Mouse (Mus musculus) midbrain, embryonic 15.5 days (tissue): Measurements from ENCODE around the gene Uvrag. TPM values are rescaled to one million over a fixed set of nuclear protein-coding genes. Genes with fewer than 3 reads are reported as not detected.

ENCODE experiments used
- ATAC-seq: fragments of 200-750 bp; cut with Nextera tagmentation; replicated peaks from 2 replicates; pipeline ENCODE4 v1.8.0; 2017; ENCODE audit warnings: moderate TSS enrichment
- H3K27ac ChIP-seq: fragments of 300-500 bp; sonication (generic); 2 replicates; pipeline ENCODE4 v1.5.1; 2015; ENCODE audit warnings: mild to moderate bottlenecking, inconsistent platforms
- H3K27me3 ChIP-seq: fragments of 300-500 bp; sonication (generic); replicated peaks from 2 replicates; pipeline ENCODE4 v1.6.1; 2015; ENCODE audit warnings: inconsistent platforms
- H3K36me3 ChIP-seq: fragments of 300-500 bp; sonication (generic); replicated peaks from 2 replicates; pipeline ENCODE4 v1.6.1; 2015; ENCODE audit warnings: inconsistent platforms
- H3K4me1 ChIP-seq: fragments of 300-500 bp; sonication (generic); 2 replicates; pipeline ENCODE4 v1.6.1; 2015; ENCODE audit warnings: inconsistent platforms
- H3K4me2 ChIP-seq: fragments of 300-500 bp; sonication (generic); 2 replicates; pipeline ENCODE4 v1.6.1; 2015; ENCODE audit warnings: inconsistent platforms, mild to moderate bottlenecking, moderate library complexity
- H3K4me3 ChIP-seq: fragments of 300-500 bp; sonication (generic); 2 replicates; pipeline ENCODE4 v1.5.1; 2015; ENCODE audit warnings: mild to moderate bottlenecking, inconsistent platforms
- H3K9ac ChIP-seq: fragments of 300-500 bp; sonication (generic); 2 replicates; pipeline ENCODE4 v1.6.1; 2015; ENCODE audit warnings: mild to moderate bottlenecking, inconsistent platforms
- H3K9me3 ChIP-seq: fragments of 300-500 bp; sonication (generic); 2 replicates; pipeline ENCODE4 v1.6.1; 2016; ENCODE audit warnings: inconsistent platforms
- WGBS: fragments of 180-500 bp; shearing (Covaris S2); methylation state at CpG from one replicate; pipeline ENCODE4 v1.1.7; 2015; ENCODE audit warnings: mixed read lengths; 5-methylcytosine and 5-hydroxymethylcytosine counted together
- polyA plus RNA-seq: library from polyadenylated mRNA; unstranded; fragments of >200 nt; fragmentation: Nextera tagmentation; extraction: Ambion mirVana; gene quantifications from 2 replicates; pipeline ENCODE4 v1.2.1, GENCODE M21; 2015

Gene Uvrag
- polyA plus RNA-seq, 1 experiment from 2014 or later, result 16.8 TPM

DNA sequence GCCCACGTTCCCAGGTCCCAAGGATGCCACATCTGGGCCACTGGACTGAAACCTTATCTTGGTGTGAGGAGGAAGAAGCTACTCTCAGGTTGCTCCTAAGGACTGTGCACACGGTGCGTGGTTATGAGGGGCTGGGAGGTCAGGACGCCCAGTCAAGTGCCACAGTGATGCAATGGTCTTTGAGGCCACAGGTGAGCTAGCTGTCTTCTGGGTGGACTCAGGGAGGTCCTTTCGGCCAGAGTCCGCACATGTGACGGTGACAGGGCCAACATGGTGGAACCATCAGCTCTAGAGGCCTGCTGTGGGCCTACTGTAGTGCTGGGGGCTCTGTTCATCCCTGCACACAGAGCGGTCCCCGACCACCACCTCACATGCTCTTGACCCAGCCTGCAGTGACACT lies 34.7 kb upstream of the Uvrag start:
- Histone ChIP-seq H3K4me1 (no peaks in the 10 kb centered on the region), H3K27ac (no peak overlapping the region), H3K27me3 (no peaks in the 10 kb centered on the region), H3K9ac (no peak overlapping the region), H3K4me3 (no peak overlapping the region), H3K9me3 (no peaks in the 10 kb centered on the region), H3K36me3 (no peaks in the 10 kb centered on the region), H3K4me2 (no peak overlapping the region)
- WGBS, result 91% methylated on average over 9 of the region's 9 CpGs
- ATAC-seq, result no peak

- H3K4me3 ChIP-seq, result no peak overlapping the region
- no peaks in the 10 kb centered on the region for H3K27me3 ChIP-seq
- 92% methylated on average over 11 of the region's 11 CpGs for WGBS
- no peak overlapping the region for H3K9ac ChIP-seq
- ATAC-seq, result no peak
- no peaks in the 10 kb centered on the region for H3K4me1 ChIP-seq
- no peak overlapping the region for H3K4me2 ChIP-seq
- no peaks in the 10 kb centered on the region for H3K9me3 ChIP-seq
- no peaks in the 10 kb centered on the region for H3K36me3 ChIP-seq
- H3K27ac ChIP-seq, result no peak overlapping the region
These were observed 34.2 kb upstream of the Uvrag start for GRCm38 (mm10) chr7:99175118-99175517.

- ATAC-seq, result no peak
- Histone ChIP-seq H3K27ac (no peak overlapping the region), H3K9ac (no peak overlapping the region), H3K27me3 (no peaks in the 10 kb centered on the region), H3K4me2 (no peak overlapping the region), H3K4me1 (no peaks in the 10 kb centered on the region), H3K9me3 (no peaks in the 10 kb centered on the region), H3K36me3 (no peaks in the 10 kb centered on the region), H3K4me3 (no peak overlapping the region)
- 84% methylated on average over 4 of the region's 4 CpGs for WGBS
These were observed 33.1 kb upstream of the Uvrag start for GRCm38 (mm10) chr7:99174006-99174405.

GRCm38 (mm10) chr7:99172898-99173297 lies 32.0 kb upstream of the Uvrag start:
- Histone ChIP-seq H3K4me2 (no peak overlapping the region), H3K27me3 (no peaks in the 10 kb centered on the region), H3K9me3 (no peaks in the 10 kb centered on the region), H3K36me3 (no peaks in the 10 kb centered on the region), H3K27ac (no peak overlapping the region), H3K4me3 (no peak overlapping the region), H3K4me1 (no peaks in the 10 kb centered on the region), H3K9ac (no peak overlapping the region)
- WGBS, result 82% methylated on average over 6 of the region's 6 CpGs
- ATAC-seq, result no peak

DNA sequence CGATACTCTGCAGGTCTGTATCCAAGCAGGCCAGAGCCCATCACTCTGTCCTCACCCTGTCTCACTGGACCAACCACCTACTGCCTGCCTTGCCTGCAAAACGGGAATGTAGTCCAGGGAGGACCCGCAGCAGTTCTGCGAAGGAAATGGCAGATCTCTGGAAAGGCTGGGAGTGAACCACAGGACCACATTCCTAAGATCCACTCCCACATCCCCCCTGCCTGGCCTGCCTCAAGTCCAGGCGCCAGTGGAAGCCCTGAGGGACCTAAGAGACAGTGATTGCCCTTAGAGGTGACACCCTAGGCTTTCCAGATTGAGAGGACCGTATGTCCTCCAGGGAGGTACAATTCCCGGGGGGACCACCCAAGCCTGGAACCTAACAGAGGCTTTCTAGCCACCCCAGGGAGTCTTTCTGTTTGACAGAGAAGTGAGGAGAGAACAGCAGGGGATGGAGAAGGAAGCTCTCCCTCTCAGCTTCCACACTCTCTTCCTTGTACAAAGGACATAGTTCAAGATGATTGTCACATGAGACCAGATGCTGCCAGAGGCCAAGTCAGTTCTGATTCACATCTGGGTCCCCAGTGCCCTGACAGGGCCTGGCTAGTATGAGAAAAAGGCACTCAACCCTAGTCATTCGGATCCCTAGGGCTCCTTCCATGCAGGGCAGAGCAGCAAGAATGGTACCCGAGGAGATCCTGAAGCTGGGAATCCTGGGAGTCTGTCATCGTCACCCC lies 31.0 kb upstream of the Uvrag start:
- Histone ChIP-seq H3K4me2 (no peak overlapping the region), H3K27ac (no peak overlapping the region), H3K4me3 (no peak overlapping the region), H3K27me3 (no peaks in the 10 kb centered on the region), H3K36me3 (no peaks in the 10 kb centered on the region), H3K9ac (no peak overlapping the region), H3K4me1 (no peaks in the 10 kb centered on the region), H3K9me3 (no peaks in the 10 kb centered on the region)
- 71% methylated on average over 10 of the region's 10 CpGs for WGBS
- no peak for ATAC-seq

DNA sequence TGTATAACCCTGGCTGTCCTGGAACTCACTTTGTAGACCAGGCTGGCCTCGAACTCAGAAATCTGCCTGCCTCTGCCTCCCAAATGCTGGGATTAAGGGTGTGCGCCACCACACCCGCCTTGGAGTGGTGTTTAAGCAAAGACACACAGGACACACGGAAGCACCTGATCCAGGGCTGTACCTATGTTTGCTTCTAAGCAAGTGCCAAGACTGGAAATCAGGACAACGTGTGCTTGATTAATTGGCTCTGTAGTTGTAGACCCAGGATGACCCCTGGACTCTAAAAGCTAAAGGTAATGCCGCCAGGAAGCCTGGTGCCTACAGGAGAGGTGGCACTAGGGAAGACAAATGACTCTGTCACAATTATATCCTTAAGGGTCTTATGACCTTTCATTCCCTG lies 29.6 kb upstream of the Uvrag start:
- 94% methylated on average over 6 of the region's 6 CpGs for WGBS
- Histone ChIP-seq H3K9ac (no peak overlapping the region), H3K27ac (no peak overlapping the region), H3K4me3 (no peak overlapping the region), H3K36me3 (no peaks in the 10 kb centered on the region), H3K4me1 (no peaks in the 10 kb centered on the region), H3K27me3 (no peaks in the 10 kb centered on the region), H3K9me3 (no peaks in the 10 kb centered on the region), H3K4me2 (no peak overlapping the region)
- no peak for ATAC-seq

- Histone ChIP-seq H3K27me3 (no peaks in the 10 kb centered on the region), H3K9ac (no peak overlapping the region), H3K27ac (no peak overlapping the region), H3K4me2 (no peak overlapping the region), H3K4me3 (no peak overlapping the region), H3K9me3 (no peaks in the 10 kb centered on the region), H3K4me1 (no peaks in the 10 kb centered on the region), H3K36me3 (no peaks in the 10 kb centered on the region)
- ATAC-seq, result no peak
- 91% methylated on average over 9 of the region's 9 CpGs for WGBS
These were observed 28.9 kb upstream of the Uvrag start for GRCm38 (mm10) chr7:99169717-99170403.

DNA sequence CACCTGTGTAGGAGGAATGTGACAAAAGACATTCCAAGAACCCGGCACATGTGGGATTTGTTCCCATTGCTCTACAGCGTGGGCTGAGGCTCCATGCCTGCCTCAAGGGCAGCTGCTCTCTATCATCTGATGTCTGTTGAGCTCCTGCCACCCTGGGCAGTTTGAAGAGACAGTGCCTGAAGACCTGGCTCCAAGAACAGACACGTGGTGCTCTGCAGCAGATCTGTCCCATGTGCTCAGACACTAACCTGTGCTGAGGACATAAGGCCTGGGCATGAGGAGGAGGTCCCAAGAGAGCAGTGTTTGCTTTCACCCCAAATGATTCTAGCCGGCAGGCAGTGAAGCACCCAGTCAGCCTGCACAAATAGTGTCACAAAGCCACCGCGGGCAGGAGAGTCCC lies 27.8 kb upstream of the Uvrag start:
- ATAC-seq, result no peak
- H3K27me3 ChIP-seq, result no peaks in the 10 kb centered on the region
- no peaks in the 10 kb centered on the region for H3K9me3 ChIP-seq
- H3K4me2 ChIP-seq, result no peak overlapping the region
- H3K9ac ChIP-seq, result no peak overlapping the region
- H3K4me3 ChIP-seq, result no peak overlapping the region
- H3K4me1 ChIP-seq, result no peaks in the 10 kb centered on the region
- no peak overlapping the region for H3K27ac ChIP-seq
- 87% methylated on average over 6 of the region's 6 CpGs for WGBS
- no peaks in the 10 kb centered on the region for H3K36me3 ChIP-seq

- no peak for ATAC-seq
- no peaks in the 10 kb centered on the region for H3K36me3 ChIP-seq
- no peak overlapping the region for H3K9ac ChIP-seq
- no peaks in the 10 kb centered on the region for H3K4me1 ChIP-seq
- no peak overlapping the region for H3K4me3 ChIP-seq
- no peak overlapping the region for H3K27ac ChIP-seq
- H3K9me3 ChIP-seq, result no peaks in the 10 kb centered on the region
- WGBS, result 60% methylated on average over 5 of the region's 5 CpGs
- H3K4me2 ChIP-seq, result no peak overlapping the region
- H3K27me3 ChIP-seq, result no peaks in the 10 kb centered on the region
These were observed 27.0 kb upstream of the Uvrag start for GRCm38 (mm10) chr7:99167939-99168338.

DNA sequence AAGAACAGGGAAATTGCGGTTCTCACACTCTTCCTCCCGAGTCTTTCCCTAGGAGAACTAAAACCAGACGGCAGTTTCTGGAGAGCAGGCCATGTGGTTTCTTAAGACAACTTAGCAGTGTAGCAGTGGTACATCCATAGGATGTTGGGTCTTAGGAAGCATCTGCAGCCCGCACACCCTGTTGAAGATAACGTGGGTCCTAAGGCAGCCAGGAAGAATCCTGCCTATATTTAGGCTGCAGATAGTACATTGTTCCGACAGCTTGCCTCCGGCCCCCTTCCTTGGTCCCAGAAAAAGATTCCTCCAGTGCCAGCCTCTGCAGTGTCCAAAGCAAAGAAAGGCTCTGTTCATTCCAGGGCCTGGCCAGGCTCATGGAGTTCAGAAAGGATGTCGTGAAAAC lies 25.2 kb upstream of the Uvrag start:
- H3K4me1 ChIP-seq, result no peaks in the 10 kb centered on the region
- no peak overlapping the region for H3K4me3 ChIP-seq
- no peaks in the 10 kb centered on the region for H3K9me3 ChIP-seq
- no peak overlapping the region for H3K9ac ChIP-seq
- no peak for ATAC-seq
- H3K27me3 ChIP-seq, result no peaks in the 10 kb centered on the region
- H3K4me2 ChIP-seq, result no peak overlapping the region
- H3K36me3 ChIP-seq, result no peaks in the 10 kb centered on the region
- H3K27ac ChIP-seq, result no peak overlapping the region
- 90% methylated on average over 8 of the region's 8 CpGs for whole genome bisulfite sequencing

- no peak overlapping the region for H3K4me3 ChIP-seq
- no peak for ATAC-seq
- H3K36me3 ChIP-seq, result no peaks in the 10 kb centered on the region
- 87% methylated on average over 7 of the region's 7 CpGs for WGBS
- H3K9ac ChIP-seq, result no peak overlapping the region
- no peaks in the 10 kb centered on the region for H3K4me1 ChIP-seq
- no peaks in the 10 kb centered on the region for H3K9me3 ChIP-seq
- H3K27me3 ChIP-seq, result no peaks in the 10 kb centered on the region
- H3K27ac ChIP-seq, result no peak overlapping the region
- no peak overlapping the region for H3K4me2 ChIP-seq
These were observed 24.0 kb upstream of the Uvrag start for GRCm38 (mm10) chr7:99164873-99165410.

DNA sequence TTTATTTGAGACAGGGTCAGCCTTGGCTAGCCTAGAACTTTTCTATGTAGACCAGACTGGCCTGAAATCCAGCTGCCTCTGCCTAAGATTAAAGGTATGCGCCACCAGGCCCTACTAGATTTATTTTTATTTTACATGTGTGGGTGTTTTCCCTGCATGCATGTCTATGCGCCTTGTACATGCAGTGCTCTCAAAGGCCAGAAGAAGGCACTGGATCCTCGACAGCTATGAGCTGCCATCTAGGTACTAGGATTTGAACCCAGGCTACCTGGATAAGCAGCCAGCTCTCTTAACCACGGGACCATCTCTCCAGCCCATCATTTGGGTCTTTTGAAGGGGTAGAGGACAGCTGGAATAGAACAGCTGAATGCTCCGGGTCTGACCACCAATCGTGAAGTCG lies 21.5 kb upstream of the Uvrag start:
- no peaks in the 10 kb centered on the region for H3K36me3 ChIP-seq
- no peak overlapping the region for H3K4me2 ChIP-seq
- no peak overlapping the region for H3K4me3 ChIP-seq
- H3K27ac ChIP-seq, result no peak overlapping the region
- no peaks in the 10 kb centered on the region for H3K9me3 ChIP-seq
- no peak for ATAC-seq
- H3K4me1 ChIP-seq, result no peaks in the 10 kb centered on the region
- H3K9ac ChIP-seq, result no peak overlapping the region
- 89% methylated on average over 7 of the region's 7 CpGs for WGBS
- no peaks in the 10 kb centered on the region for H3K27me3 ChIP-seq

- no peaks in the 10 kb centered on the region for H3K9me3 ChIP-seq
- H3K36me3 ChIP-seq, result no peaks in the 10 kb centered on the region
- no peaks in the 10 kb centered on the region for H3K27me3 ChIP-seq
- H3K27ac ChIP-seq, result no peak overlapping the region
- WGBS, result 90% methylated on average over 11 of the region's 11 CpGs
- no peak for ATAC-seq
- H3K4me1 ChIP-seq, result no peaks in the 10 kb centered on the region
- H3K4me3 ChIP-seq, result no peak overlapping the region
- no peak overlapping the region for H3K9ac ChIP-seq
- H3K4me2 ChIP-seq, result no peak overlapping the region
These were observed 21.0 kb upstream of the Uvrag start for GRCm38 (mm10) chr7:99161961-99162360.
